Mouse (Mus musculus) left cerebral cortex, postnatal 25 days (tissue): ENCODE data around the gene Zdhhc11. TPM values are rescaled to one million over a fixed set of nuclear protein-coding genes. Genes with fewer than 3 reads are reported as not detected.

Experiments used
- microRNA-seq, 2 experiments: library from miRNA; unstranded; fragments of <30 nt; microRNA quantifications; one replicate each; pipeline ENCODE4 v1.2.0; 2022
- total RNA-seq, 2 experiments: library from RNA; stranded (reverse); gene quantifications; 2 replicates each; pipeline ENCODE4 v1.2.3; 2021

Gene Zdhhc11
- total RNA-seq, 2 experiments from 2014 or later, result not detected

Small RNA genes within 50 kb of the gene (microRNA-seq; reads per million reads assigned to microRNA genes)
- gene Gm25197, result 0 reads per million in 2 experiments

Other genes starting within 250 kb of the Zdhhc11 start
- gene Slc12a7, start 230.8 kb upstream of the Zdhhc11 start, total RNA-seq, result 1 to 10 TPM; 3.6 to 6.8 TPM
- gene Nkd2, start 116.2 kb upstream of the Zdhhc11 start, total RNA-seq, result 1 to 10 TPM; 2.2 to 2.6 TPM
- gene Trip13, start 26.1 kb upstream of the Zdhhc11 start, total RNA-seq, result 1 to 10 TPM in 1 of 2 experiments, under 1 TPM in 1; 0.82 to 1.1 TPM
- gene Brd9, start 26.0 kb upstream of the Zdhhc11 start, total RNA-seq, result 10 to 100 TPM; 72.0 to 82.5 TPM
- gene Tppp, start 45.6 kb downstream of the Zdhhc11 start, total RNA-seq, result 100 to 1,000 TPM; 354 to 373 TPM
- 1 to 10 TPM; 1.1 to 2.1 TPM for gene Cep72, start 98.4 kb downstream of the Zdhhc11 start, total RNA-seq
- 1 to 10 TPM in 1 of 2 experiments, under 1 TPM in 1; 0.98 to 1.8 TPM for gene Slc9a3, start 157.6 kb downstream of the Zdhhc11 start, total RNA-seq
- gene Exoc3, start 244.9 kb downstream of the Zdhhc11 start, total RNA-seq, result 10 to 100 TPM; 72.5 to 74.2 TPM